Mouse (Mus musculus): ENCODE data around the gene Coil. TPM values are rescaled to one million over a fixed set of nuclear protein-coding genes. Genes with fewer than 3 reads are reported as not detected.

The Coil gene
- 8.6 and 11.0 TPM in 2 replicates for polyA plus RNA-seq (2015; fragmentation: Nextera tagmentation; extraction: Ambion mirVana)

DNA sequence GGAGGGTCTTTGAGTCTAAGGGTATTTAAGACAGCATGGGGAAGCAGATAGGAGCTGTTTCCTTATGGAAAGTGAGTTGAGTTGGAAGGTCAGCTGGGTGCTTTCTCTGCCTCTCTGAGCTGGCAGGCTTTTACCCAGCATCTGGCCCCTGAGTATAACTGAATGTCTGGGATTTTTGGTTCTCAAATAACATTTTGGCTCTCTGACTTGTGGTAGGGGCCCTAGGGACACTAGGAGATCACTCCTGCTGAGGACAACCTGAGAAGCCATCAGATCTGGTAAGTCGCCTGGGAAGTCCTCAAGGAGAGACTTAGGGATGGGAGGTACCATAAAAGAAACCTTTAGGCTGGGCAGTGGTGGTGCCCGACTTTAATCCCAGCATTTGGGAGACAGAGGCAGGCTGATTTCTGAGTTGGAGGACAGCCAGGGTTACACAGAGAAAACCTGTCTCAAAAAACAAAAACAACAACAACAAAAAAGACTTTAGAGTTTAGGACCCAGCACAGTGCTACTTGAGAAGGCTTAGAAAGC is at the start of gene Coil:
TSS of gene Coil (plus strand) at position 51 of the 531 bp plus-strand sequence.
- Histone ChIP-seq H3K27ac (no peak within 1 kb of the TSS), H3K4me3 (no peak within 1 kb of the TSS), H3K4me2 (no peak within 1 kb of the TSS), H3K9ac (no peak within 1 kb of the TSS), H3K27me3 (no peaks in the 10 kb centered on the region), H3K9me3 (replicated peaks) (no peaks in the 10 kb centered on the region), H3K36me3 (no peaks in the 10 kb centered on the region), H3K4me1 (replicated peaks) (peaks cover 9% of the 10 kb centered on the region)
- ATAC-seq (replicated peaks; ENCODE audit: insufficient number of reproducible peaks, insufficient read depth, low FRiP score, low read depth) = no peak
- WGBS = 30% methylated on average over 2 of the region's 2 CpGs

DNA sequence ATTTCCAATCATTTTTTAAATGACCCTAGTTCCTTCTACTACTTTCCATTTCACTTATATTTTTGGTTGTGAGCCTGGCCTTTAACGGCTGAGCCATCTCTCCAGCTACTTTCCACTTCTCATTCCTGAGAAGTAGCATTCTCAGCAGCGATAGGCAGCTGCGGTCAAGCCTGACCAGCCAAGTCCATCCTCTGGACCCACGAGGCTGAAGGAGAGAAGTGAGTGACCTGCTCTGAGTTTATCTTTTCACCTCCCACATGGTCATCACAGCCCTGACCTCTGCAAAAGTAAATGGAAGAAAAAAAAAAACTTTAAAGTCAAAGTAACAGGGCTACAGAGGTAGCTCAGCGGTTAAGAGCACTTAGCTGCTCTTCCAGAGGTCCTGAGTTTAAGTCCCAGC is 43.5 kb upstream of the Coil start:
- ATAC-seq (replicated peaks; ENCODE audit: insufficient number of reproducible peaks, insufficient read depth, low FRiP score, low read depth) = no peak
- Histone ChIP-seq H3K4me2 (no peak overlapping the region), H3K27me3 (no peaks in the 10 kb centered on the region), H3K9me3 (replicated peaks) (no peaks in the 10 kb centered on the region), H3K9ac (no peak overlapping the region), H3K27ac (no peak overlapping the region), H3K4me1 (replicated peaks) (no peaks in the 10 kb centered on the region), H3K36me3 (peaks cover 39% of the 10 kb centered on the region), H3K4me3 (no peak overlapping the region)
- WGBS = 71% methylated on average over 5 of the region's 5 CpGs

DNA sequence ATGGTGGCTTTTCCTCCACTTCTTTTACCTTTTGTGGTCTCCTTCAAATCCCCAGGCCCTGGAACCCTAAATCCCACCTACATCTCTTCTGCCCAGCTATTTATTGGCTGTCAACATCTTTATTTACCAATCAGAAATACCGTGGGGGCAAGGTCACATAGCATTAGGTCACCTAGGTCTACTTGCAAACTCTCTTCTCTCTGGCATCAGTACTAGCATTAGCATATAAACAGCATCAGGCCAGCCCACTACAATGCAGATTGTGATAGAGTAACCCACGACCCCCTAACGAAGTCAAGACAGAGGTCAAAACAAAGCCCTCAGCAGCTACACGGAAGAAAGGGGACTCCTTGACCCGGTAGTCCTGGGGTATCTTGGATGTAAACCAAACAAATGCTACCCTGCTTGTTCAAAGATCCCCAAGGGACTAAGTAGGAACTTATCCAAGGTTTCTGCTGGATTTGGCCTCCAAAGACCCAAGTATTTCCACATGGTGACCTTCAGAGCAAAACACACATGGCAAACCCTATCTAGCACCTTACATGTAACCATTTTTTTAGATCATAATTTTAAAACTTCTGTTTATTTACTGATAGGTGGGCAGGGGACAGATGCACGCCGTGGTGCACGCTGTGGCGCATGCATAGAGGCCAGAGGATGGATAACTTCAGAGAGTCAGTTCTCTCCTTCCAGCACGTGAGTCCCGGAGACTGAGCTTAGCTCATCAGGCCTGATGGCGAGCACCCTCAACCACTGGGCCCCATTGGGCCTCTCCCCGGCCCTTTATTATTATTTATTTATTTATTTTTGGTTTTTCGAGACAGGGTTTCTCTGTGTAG is 38.1 kb upstream of the Coil start:
- H3K36me3 ChIP-seq = peaks cover 27% of the 10 kb centered on the region; the same call in 1 of the 2 replicates
- WGBS = 84% methylated on average over 14 of the region's 14 CpGs
- no peaks in the 10 kb centered on the region for H3K27me3 ChIP-seq

DNA sequence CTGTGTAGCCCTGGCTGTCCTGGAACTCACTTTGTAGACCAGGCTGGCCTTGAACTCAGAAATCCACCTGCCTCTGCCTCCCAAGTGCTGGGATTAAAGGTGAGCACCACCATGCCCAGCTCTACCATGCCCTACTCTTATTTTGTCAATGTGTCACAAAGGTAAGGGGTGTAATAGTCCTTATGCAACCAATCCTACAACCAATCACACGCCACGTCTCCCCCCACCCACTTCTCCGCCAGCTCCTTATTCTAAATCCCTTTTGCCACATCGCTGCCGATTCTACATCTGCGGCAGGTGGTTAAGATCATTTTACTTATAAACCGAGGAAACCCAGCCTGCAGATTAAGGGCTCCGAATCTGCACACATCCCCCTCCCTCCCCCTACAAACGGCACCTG is 37.0 kb upstream of the Coil start:
- WGBS = 89% methylated on average over 9 of the region's 9 CpGs
- peaks cover 23% of the 10 kb centered on the region; the same call in 1 of the 2 replicates for H3K36me3 ChIP-seq
- H3K9ac ChIP-seq = no peak overlapping the region
- H3K27ac ChIP-seq = no peak overlapping the region
- no peak overlapping the region for H3K4me2 ChIP-seq
- H3K4me3 ChIP-seq = no peak overlapping the region
- no peaks in the 10 kb centered on the region for H3K4me1 ChIP-seq (replicated peaks)
- H3K9me3 ChIP-seq (replicated peaks) = no peaks in the 10 kb centered on the region
- ATAC-seq (replicated peaks; ENCODE audit: insufficient number of reproducible peaks, insufficient read depth, low FRiP score, low read depth) = no peak
- H3K27me3 ChIP-seq = no peaks in the 10 kb centered on the region

More for the DNA sequence above, 38.1 kb upstream of the Coil start:
- Histone ChIP-seq H3K27ac (no peak overlapping the region), H3K9ac (no peak overlapping the region), H3K4me2 (no peak overlapping the region), H3K4me3 (no peak overlapping the region), H3K9me3 (replicated peaks) (no peaks in the 10 kb centered on the region), H3K4me1 (replicated peaks) (no peaks in the 10 kb centered on the region)
- no peak for ATAC-seq (replicated peaks; ENCODE audit: insufficient number of reproducible peaks, insufficient read depth, low FRiP score, low read depth)

DNA sequence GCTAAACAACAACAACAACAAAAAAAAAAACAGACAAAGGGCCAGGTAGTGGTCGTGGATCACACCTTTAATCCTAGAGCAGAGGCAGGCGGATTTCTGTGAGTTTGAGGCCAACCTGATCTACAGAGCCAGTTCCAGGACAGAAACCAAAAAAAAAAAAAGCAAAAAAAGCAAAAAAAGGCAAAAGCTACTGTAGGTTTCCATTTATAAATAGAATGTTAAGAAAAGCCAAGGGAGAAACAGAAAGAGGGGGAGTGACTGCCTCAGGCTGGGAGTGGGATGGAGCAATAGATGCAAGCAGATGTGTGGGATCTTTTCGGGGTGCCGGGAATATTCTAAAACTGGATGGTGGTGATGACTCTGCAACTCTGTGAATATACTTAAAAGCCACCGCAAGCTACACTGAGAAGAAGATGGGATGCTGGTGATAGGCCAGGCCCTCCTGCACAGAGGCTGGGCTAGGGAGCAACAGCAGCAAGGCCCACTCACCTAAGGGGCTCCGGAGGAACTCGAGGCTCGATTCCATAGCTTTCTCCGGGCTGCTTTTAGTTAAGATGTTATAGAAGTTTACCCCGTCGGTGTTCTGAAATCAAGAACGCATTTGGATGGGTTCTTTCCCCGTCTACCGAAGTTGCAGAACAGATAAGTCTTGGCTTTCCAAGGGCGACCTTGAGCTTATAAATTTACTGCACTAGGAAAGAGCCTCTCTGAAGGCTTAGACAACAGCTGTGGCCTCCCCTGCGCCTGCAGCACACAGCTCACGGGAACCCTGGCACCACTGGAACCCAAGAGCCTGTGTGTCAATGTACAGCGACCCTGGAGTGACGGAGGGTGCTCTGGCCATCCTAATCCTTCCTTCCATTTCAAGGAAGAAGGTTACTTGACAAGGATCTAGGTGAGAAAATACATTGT is 35.7 kb upstream of the Coil start:
- Histone ChIP-seq H3K4me2 (no peak overlapping the region), H3K9me3 (replicated peaks) (no peaks in the 10 kb centered on the region), H3K9ac (no peak overlapping the region), H3K36me3 (peaks cover 14% of the 10 kb centered on the region; the same call in 1 of the 2 replicates), H3K27ac (no peak overlapping the region), H3K27me3 (no peaks in the 10 kb centered on the region), H3K4me1 (replicated peaks) (no peaks in the 10 kb centered on the region), H3K4me3 (no peak overlapping the region)
- 90% methylated on average over 19 of the region's 19 CpGs for WGBS
- no peak for ATAC-seq (replicated peaks; ENCODE audit: insufficient number of reproducible peaks, insufficient read depth, low FRiP score, low read depth)

DNA sequence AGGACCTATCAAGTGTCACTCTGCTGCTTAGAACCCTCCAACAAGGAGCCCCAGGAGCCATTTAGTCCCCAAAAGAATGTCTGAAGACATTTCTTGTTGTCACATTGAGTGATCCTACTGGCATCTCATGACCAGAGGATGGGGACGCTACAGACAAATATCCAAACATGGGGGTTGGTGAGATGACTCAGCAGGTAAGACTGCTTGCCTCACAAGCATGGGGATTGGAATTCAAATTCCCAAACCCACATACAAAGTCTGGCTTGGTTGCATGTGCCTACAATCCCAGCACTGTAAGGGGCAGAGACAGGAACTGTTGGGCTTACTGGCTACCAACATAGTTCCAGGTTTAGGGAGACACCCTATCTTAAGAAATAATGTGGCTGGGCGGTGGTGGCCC is 32.2 kb upstream of the Coil start:
- H3K9me3 ChIP-seq (replicated peaks) = no peaks in the 10 kb centered on the region
- WGBS = 87% methylated on average over 2 of the region's 2 CpGs
- H3K36me3 ChIP-seq = peaks cover 8% of the 10 kb centered on the region; the same call in 1 of the 2 replicates
- no peaks in the 10 kb centered on the region for H3K27me3 ChIP-seq
- H3K27ac ChIP-seq = no peak overlapping the region
- no peak for ATAC-seq (replicated peaks; ENCODE audit: insufficient number of reproducible peaks, insufficient read depth, low FRiP score, low read depth)
- no peak overlapping the region for H3K4me2 ChIP-seq
- no peak overlapping the region for H3K4me3 ChIP-seq
- no peaks in the 10 kb centered on the region for H3K4me1 ChIP-seq (replicated peaks)
- H3K9ac ChIP-seq = no peak overlapping the region

DNA sequence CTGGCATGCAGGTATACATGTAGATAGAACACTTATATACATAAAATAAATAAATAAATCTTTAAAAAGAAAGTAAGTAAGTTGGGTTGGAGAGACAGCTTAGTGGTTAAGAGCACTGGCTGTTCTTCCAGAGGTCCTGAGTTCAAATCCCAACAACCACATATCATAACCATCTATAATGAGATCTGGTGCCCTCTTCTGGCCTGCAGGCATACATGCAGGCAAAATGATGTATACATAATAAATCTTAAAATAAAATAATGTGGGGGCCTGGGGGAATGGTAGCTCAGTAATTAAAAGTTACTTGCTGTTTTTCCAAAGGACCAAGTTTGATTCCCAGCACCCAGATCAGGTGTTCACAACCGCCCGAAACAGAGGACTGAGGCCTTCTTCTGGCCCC is 31.3 kb upstream of the Coil start:
- 92% methylated on average over 2 of the region's 2 CpGs for WGBS

DNA sequence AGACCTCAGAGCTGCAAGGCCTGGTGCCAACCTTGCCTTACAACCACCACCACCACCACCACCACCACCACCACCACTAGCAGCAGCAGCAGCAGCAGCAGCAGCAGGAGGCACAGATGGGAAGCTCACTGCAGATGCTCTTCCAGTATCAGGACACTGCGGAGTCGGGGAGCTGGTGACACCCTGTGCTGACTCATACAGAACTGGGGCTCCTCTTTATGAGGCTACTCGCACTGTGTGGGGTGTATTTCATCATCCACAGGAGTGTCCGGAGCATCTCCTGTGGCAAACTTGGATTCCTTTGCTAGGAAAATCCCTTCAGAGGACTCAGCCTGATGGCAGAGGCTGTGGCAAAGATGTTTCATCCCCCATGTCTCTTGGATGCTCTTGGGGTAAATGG is 30.4 kb upstream of the Coil start:
- no peaks in the 10 kb centered on the region for H3K9me3 ChIP-seq (replicated peaks)
- H3K27ac ChIP-seq = no peak overlapping the region
- WGBS = 89% methylated on average over 4 of the region's 4 CpGs
- no peak overlapping the region for H3K4me3 ChIP-seq
- ATAC-seq (replicated peaks; ENCODE audit: insufficient number of reproducible peaks, insufficient read depth, low FRiP score, low read depth) = no peak
- no peaks in the 10 kb centered on the region for H3K27me3 ChIP-seq
- no peaks in the 10 kb centered on the region for H3K4me1 ChIP-seq (replicated peaks)
- H3K36me3 ChIP-seq = peaks cover 19% of the 10 kb centered on the region; the same call in 1 of the 2 replicates
- H3K4me2 ChIP-seq = no peak overlapping the region
- H3K9ac ChIP-seq = no peak overlapping the region

More for the DNA sequence above, 31.3 kb upstream of the Coil start:
- Histone ChIP-seq H3K4me3 (no peak overlapping the region), H3K27ac (no peak overlapping the region), H3K4me2 (no peak overlapping the region), H3K4me1 (replicated peaks) (no peaks in the 10 kb centered on the region), H3K27me3 (no peaks in the 10 kb centered on the region), H3K9me3 (replicated peaks) (no peaks in the 10 kb centered on the region), H3K9ac (no peak overlapping the region), H3K36me3 (peaks cover 11% of the 10 kb centered on the region; the same call in 1 of the 2 replicates)
- ATAC-seq (replicated peaks; ENCODE audit: insufficient number of reproducible peaks, insufficient read depth, low FRiP score, low read depth) = no peak

DNA sequence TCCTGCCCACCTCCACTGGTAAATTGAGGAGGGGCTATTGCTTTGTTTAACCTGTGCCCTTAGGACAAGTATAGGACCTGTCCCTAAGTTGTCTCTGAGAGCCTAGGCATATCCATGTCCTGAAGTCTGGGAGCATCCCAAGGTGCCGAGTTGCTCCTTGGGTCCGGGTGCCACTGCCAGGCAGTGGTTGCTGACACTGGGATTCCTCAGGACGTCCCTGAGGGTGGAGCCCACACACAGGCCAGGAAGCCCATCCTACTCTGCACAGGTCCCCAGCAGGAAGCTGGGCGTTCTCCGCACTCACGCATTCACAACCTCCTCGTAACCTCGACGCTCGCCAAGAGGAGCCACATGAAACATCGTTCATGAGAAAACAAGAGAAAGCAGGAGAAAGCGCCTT is 28.6 kb upstream of the Coil start:
- no peak overlapping the region for H3K4me2 ChIP-seq
- WGBS = 79% methylated on average over 12 of the region's 12 CpGs

DNA sequence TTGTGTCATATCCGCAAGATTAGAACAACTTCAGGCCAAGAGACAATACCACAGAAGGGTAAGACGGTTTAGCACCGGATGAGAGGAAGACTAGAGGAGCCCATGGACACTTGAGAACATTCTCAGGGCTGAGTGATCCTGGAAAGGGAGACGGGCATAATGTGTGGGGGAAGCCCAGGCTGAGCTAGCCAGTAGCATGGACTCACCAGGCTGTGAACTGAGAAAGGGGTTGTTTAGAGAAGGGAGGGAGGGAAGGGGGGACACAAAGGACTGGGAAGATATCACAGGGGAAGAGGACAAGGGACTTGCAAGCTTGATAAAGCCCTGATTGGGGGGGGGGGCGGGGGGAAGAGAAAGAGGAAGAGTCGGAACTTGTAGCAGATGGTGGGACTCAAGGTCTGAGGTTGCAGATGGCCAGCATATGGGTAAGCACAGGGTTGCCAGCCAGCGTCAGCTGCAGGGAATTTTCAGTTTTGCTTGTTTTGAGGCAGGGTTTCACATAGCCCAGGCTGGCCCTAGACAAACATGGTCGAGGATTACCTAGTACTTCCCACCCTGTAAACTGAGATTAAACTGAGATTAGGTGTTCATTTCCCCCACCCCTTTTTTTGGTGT is 24.0 kb upstream of the Coil start:
- WGBS = 75% methylated on average over 8 of the region's 8 CpGs
- Histone ChIP-seq H3K9me3 (replicated peaks) (no peaks in the 10 kb centered on the region), H3K27me3 (no peaks in the 10 kb centered on the region), H3K4me3 (no peak overlapping the region), H3K4me2 (no peak overlapping the region), H3K27ac (no peak overlapping the region), H3K9ac (no peak overlapping the region), H3K4me1 (replicated peaks) (no peaks in the 10 kb centered on the region), H3K36me3 (peaks cover 20% of the 10 kb centered on the region)
- no peak for ATAC-seq (replicated peaks; ENCODE audit: insufficient number of reproducible peaks, insufficient read depth, low FRiP score, low read depth)

More for the DNA sequence above, 28.6 kb upstream of the Coil start:
- no peaks in the 10 kb centered on the region for H3K4me1 ChIP-seq (replicated peaks)
- no peak overlapping the region for H3K27ac ChIP-seq
- H3K9ac ChIP-seq = no peak overlapping the region
- H3K9me3 ChIP-seq (replicated peaks) = no peaks in the 10 kb centered on the region
- ATAC-seq (replicated peaks; ENCODE audit: insufficient number of reproducible peaks, insufficient read depth, low FRiP score, low read depth) = no peak
- H3K4me3 ChIP-seq = no peak overlapping the region
- H3K27me3 ChIP-seq = no peaks in the 10 kb centered on the region
- H3K36me3 ChIP-seq = peaks cover 22% of the 10 kb centered on the region

DNA sequence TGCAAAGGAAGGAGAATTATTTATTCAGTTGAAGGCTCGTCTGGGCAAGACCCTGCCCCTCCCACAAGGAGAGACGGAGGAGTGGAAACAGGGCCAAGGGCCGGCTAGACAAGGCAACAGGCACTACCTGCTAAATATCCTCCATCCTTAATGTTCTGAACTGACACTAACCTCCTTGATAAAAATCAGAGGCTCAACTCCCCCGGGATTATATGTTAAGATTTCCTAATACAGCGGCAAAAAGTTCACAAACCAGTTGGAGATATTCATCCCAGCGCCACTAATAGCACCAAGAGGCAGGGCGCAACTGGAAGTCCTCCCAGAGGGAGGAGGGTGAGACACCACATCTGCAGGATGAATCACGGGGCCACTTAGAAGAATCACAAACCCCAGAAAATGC is 21.2 kb upstream of the Coil start:
- H3K27ac ChIP-seq = no peak overlapping the region
- WGBS = 78% methylated on average over 8 of the region's 8 CpGs
- no peaks in the 10 kb centered on the region for H3K4me1 ChIP-seq (replicated peaks)
- ATAC-seq (replicated peaks; ENCODE audit: insufficient number of reproducible peaks, insufficient read depth, low FRiP score, low read depth) = no peak
- H3K27me3 ChIP-seq = no peaks in the 10 kb centered on the region
- no peak overlapping the region for H3K4me3 ChIP-seq
- no peak overlapping the region for H3K9ac ChIP-seq
- H3K4me2 ChIP-seq = no peak overlapping the region
- peaks cover 10% of the 10 kb centered on the region for H3K36me3 ChIP-seq
- H3K9me3 ChIP-seq (replicated peaks) = no peaks in the 10 kb centered on the region
